Mouse (Mus musculus): ENCODE measurements around the gene Lpin2. TPM values are rescaled to one million over a fixed set of nuclear protein-coding genes. Genes with fewer than 3 reads are reported as not detected.
A peak's percentile ranks its signal among the peaks of the same experiment; 100 is the strongest.

Gene Lpin2
- total RNA-seq, 2 experiments from 2014 or later, result 3.0 to 6.3 TPM

GRCm38 (mm10) chr17:71228651-71229050 is 46.3 kb downstream of the Lpin2 start:
- DNase-seq (ENCODE audit: low spot score), result no peak

GRCm38 (mm10) chr17:71230108-71230709 is 47.8 kb downstream of the Lpin2 start:
- DNase-seq (ENCODE audit: low spot score), result no peak

GRCm38 (mm10) chr17:71231998-71232397 is 49.6 kb downstream of the Lpin2 start:
- no peak for DNase-seq (ENCODE audit: low spot score)

GRCm38 (mm10) chr17:71233210-71233609 is 50.9 kb downstream of the Lpin2 start:
- no peak for DNase-seq (ENCODE audit: low spot score)

- no peak for DNase-seq (ENCODE audit: low spot score)
Measured at GRCm38 (mm10) chr17:71234041-71234594, 51.8 kb downstream of the Lpin2 start.

GRCm38 (mm10) chr17:71235229-71235958 is 53.0 kb downstream of the Lpin2 start:
- no peak for DNase-seq (ENCODE audit: low spot score)

- DNase-seq (ENCODE audit: low spot score), result no peak
Measured at GRCm38 (mm10) chr17:71238494-71238893, 56.1 kb downstream of the Lpin2 start.

GRCm38 (mm10) chr17:71240811-71241210 is 58.5 kb downstream of the Lpin2 start:
- DNase-seq (ENCODE audit: low spot score), result no peak

GRCm38 (mm10) chr17:71242666-71243065 is 60.3 kb downstream of the Lpin2 start:
- DNase-seq (ENCODE audit: low spot score), result no peak

GRCm38 (mm10) chr17:71245133-71245532 is 62.8 kb downstream of the Lpin2 start:
- DNase-seq (ENCODE audit: low spot score), result no peak

GRCm38 (mm10) chr17:71246022-71246421 is 63.7 kb downstream of the Lpin2 start:
- no peak for DNase-seq (ENCODE audit: low spot score)

GRCm38 (mm10) chr17:71248963-71249362 is 66.6 kb downstream of the Lpin2 start:
- DNase-seq (ENCODE audit: low spot score), result no peak

- no peak for DNase-seq (ENCODE audit: low spot score)
Measured at GRCm38 (mm10) chr17:71250046-71250445, 67.7 kb downstream of the Lpin2 start.

GRCm38 (mm10) chr17:71250819-71251600 is 68.7 kb downstream of the Lpin2 start:
- peak; percentile 40 for DNase-seq (ENCODE audit: low spot score)

- no peak for DNase-seq (ENCODE audit: low spot score)
Measured at GRCm38 (mm10) chr17:71251601-71252001, 69.2 kb downstream of the Lpin2 start.

- no peak for DNase-seq (ENCODE audit: low spot score)
Measured at GRCm38 (mm10) chr17:71252101-71252500, 69.7 kb downstream of the Lpin2 start.

- DNase-seq (ENCODE audit: low spot score), result no peak
Measured at GRCm38 (mm10) chr17:71253391-71253790, 71.0 kb downstream of the Lpin2 start.

GRCm38 (mm10) chr17:71254106-71254505 is 71.7 kb downstream of the Lpin2 start:
- DNase-seq (ENCODE audit: low spot score), result no peak

GRCm38 (mm10) chr17:71254736-71255135 is 72.4 kb downstream of the Lpin2 start:
- DNase-seq (ENCODE audit: low spot score), result peak; percentile 45

GRCm38 (mm10) chr17:71256068-71256615 is 73.8 kb downstream of the Lpin2 start:
- no peak for DNase-seq (ENCODE audit: low spot score)

GRCm38 (mm10) chr17:71256806-71257536 is 74.6 kb downstream of the Lpin2 start:
- no peak for DNase-seq (ENCODE audit: low spot score)

All from gastrocnemius, adult 18-20 months (tissue).